Mouse (Mus musculus): ENCODE results near the gene Scel. TPM values are rescaled to one million over a fixed set of nuclear protein-coding genes. Genes with fewer than 3 reads are reported as not detected.

Scel gene
- polyA plus RNA-seq, 1 experiment, result not detected

DNA sequence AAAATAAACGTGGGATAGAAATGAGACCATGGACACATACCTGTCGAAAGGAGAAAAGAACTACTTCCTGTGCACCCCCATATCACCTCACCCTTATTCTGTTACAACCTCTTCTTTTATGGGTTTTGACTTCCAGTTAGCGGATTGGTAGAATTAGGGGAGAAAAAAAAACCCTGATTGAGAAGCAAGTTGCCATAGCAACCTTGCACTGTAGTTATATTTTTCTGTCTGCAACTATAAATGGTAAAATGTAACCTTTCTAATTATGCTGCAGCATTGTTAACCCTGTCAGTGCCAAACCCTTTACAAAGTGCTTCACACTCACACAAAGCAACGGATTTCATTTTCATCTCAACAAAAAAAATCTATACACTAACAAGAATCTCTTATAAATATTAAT is 39.2 kb downstream of the Scel start:
- H3K27ac ChIP-seq (ENCODE audit: insufficient read depth, low read depth, low read length), result no peak overlapping the region
- no peak for TF ChIP-seq CTCF (IDR thresholded peaks at IDR 0.05; ENCODE audit: low read depth, low read length)
- TF ChIP-seq POLR2A (IDR thresholded peaks at IDR 0.05; ENCODE audit: borderline replicate concordance, low read depth, low read length), result no peak
- no peaks in the 10 kb centered on the region for H3K4me1 ChIP-seq (ENCODE audit: control insufficient read depth, insufficient read depth, low read length)
- H3K4me3 ChIP-seq (ENCODE audit: insufficient read depth, low read length), result no peak overlapping the region

DNA sequence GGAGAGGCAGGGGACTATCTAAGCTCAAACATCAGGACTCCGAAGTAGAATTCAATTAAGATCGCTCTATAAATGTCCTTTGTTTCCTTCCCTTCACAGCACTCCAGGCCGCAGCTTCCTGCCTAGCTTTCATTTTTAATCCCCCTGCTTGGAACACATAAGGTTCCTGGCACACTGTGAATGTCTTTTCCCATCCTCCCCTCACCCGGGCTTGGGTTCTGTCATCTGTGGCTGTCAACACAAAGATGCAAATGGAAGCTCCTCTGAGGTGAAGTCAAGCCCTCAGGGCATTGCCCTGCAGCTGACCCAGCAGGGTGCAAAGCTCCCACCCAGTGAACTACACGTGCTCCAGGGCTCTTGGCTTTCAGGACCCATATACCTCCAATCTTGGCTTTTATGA is 43.5 kb downstream of the Scel start:
- H3K4me3 ChIP-seq (ENCODE audit: insufficient read depth, low read length), result no peak overlapping the region
- no peak for TF ChIP-seq CTCF (IDR thresholded peaks at IDR 0.05; ENCODE audit: low read depth, low read length)
- TF ChIP-seq POLR2A (IDR thresholded peaks at IDR 0.05; ENCODE audit: borderline replicate concordance, low read depth, low read length), result no peak
- H3K4me1 ChIP-seq (ENCODE audit: control insufficient read depth, insufficient read depth, low read length), result no peaks in the 10 kb centered on the region
- H3K27ac ChIP-seq (ENCODE audit: insufficient read depth, low read depth, low read length), result no peak overlapping the region

DNA sequence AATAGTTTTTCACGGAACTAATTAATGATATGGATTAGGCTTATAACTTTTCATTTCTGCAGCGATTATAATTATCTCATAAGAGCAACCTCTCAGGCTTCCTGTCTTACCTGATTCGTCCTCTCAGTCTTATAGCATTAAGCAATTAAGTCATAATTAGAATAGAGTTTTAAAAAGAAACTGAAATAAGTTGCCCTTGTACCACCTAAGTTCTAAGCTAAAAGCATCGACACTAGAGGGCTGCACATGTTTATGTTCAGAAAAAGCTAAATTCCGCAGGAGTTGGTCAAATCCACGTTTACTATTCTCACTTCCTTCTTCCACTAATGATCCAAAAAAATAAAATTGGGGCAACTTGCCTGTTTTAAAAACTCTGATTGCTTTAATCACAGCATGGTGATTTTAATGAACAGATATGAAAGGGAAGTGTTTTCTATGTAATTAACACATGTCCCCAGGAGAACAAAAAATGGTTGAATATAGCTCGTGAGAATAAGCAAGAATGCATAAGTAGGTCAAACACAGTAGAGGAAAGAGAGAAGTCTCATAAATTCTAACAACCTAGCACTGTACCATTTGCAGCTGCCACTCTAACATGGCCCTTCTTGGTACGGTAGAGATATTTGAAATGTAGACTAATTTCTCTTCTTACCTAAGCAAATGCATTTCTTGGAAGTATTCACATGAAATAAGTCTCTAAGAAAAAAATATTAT is 48.4 kb downstream of the Scel start:
- TF ChIP-seq CTCF (IDR thresholded peaks at IDR 0.05; ENCODE audit: low read depth, low read length), result no peak
- TF ChIP-seq POLR2A (IDR thresholded peaks at IDR 0.05; ENCODE audit: borderline replicate concordance, low read depth, low read length), result no peak

DNA sequence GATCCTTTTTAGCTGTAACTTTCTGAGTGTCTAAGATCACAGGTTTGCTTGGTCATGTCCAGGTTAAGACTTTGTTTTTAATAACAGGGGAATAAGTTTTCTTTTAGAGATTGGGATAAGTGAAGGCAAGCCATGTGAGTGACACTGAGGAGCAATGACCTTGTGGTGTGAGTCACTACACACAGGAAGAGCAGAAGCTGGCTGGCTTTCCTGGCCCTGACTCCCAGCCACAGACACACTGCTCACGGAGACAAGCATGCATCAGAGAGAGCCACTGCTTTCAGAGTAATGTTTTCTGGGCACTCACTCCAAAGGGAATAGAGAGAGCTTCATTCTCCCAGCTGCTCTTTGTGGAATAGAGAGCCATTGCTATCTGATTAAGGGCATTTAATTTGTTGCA is 54.8 kb downstream of the Scel start:
- Histone ChIP-seq H3K27ac (ENCODE audit: insufficient read depth, low read depth, low read length) (no peak overlapping the region), H3K4me3 (ENCODE audit: insufficient read depth, low read length) (no peak overlapping the region), H3K4me1 (ENCODE audit: control insufficient read depth, insufficient read depth, low read length) (0 out of 2 replicates have a peak, but pooled peaks cover 3% of the 10 kb centered on the region)
- TF ChIP-seq CTCF (IDR thresholded peaks at IDR 0.05; ENCODE audit: low read depth, low read length) (no peak), POLR2A (IDR thresholded peaks at IDR 0.05; ENCODE audit: borderline replicate concordance, low read depth, low read length) (no peak)

More for the DNA sequence above, 48.4 kb downstream of the Scel start:
- Histone ChIP-seq H3K27ac (ENCODE audit: insufficient read depth, low read depth, low read length) (no peak overlapping the region), H3K4me3 (ENCODE audit: insufficient read depth, low read length) (no peak overlapping the region), H3K4me1 (ENCODE audit: control insufficient read depth, insufficient read depth, low read length) (no peaks in the 10 kb centered on the region)

DNA sequence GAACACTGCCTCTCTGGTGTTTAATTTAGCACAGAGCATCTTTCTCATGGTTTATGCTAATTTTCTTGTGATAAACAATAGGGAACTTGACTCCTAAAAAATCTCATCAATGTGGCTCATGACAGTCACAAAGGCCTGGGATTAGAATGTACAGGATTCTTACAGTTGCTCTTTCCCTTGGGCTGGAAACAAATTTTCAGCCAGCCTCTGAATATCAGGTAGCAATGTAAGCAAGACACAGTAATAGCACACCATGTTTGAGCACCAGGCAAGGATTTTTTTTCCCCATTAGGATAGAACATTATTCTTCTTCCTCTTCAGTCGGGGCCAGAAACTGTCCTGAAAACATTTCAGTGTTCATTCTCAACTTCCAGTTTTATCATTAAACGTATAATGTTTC is 55.3 kb downstream of the Scel start:
- Histone ChIP-seq H3K27ac (ENCODE audit: insufficient read depth, low read depth, low read length) (no peak overlapping the region), H3K4me1 (ENCODE audit: control insufficient read depth, insufficient read depth, low read length) (0 out of 2 replicates have a peak, but pooled peaks cover 3% of the 10 kb centered on the region), H3K4me3 (ENCODE audit: insufficient read depth, low read length) (no peak overlapping the region)
- no peak for TF ChIP-seq POLR2A (IDR thresholded peaks at IDR 0.05; ENCODE audit: borderline replicate concordance, low read depth, low read length)
- no peak for TF ChIP-seq CTCF (IDR thresholded peaks at IDR 0.05; ENCODE audit: low read depth, low read length)

DNA sequence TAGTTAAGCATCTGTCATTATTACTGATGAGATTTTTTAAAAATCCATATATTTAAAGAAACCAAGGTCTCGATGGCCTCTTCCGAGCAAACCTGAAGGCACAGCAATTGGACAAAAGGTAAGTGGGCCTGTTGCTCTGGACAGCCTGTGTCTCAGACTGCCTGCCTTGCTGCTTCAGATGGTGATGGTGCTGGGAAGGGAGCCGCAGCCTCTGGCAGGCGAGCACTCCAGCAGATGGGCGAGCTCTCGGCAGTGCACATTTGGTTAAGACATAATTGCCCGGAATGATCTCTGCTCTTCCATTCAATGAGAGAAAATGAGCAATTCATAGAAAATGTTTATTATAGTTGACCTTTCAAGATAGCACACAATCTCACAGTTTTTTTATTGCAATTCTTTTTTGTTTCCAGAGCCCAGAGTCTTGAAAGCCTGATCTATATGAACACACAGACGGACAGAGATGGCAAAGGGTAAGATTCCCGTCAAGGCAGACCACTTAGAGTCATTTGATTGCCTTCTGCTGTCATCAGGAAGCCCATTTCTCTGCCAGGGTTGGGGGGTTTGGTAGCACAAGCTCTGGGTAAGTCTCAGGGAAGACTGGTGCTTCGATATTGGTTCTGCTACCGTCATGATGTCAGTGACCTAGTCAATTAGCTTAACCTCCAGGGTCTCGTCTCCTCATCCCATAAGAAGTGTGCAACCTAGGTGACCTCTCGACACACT is 58.6 kb downstream of the Scel start:
- Histone ChIP-seq H3K27ac (ENCODE audit: insufficient read depth, low read depth, low read length) (no peak overlapping the region), H3K4me3 (ENCODE audit: insufficient read depth, low read length) (no peak overlapping the region), H3K4me1 (ENCODE audit: control insufficient read depth, insufficient read depth, low read length) (0 out of 2 replicates have a peak, but pooled peaks cover 3% of the 10 kb centered on the region)
- TF ChIP-seq CTCF (IDR thresholded peaks at IDR 0.05; ENCODE audit: low read depth, low read length), result no peak
- TF ChIP-seq POLR2A (IDR thresholded peaks at IDR 0.05; ENCODE audit: borderline replicate concordance, low read depth, low read length), result no peak

DNA sequence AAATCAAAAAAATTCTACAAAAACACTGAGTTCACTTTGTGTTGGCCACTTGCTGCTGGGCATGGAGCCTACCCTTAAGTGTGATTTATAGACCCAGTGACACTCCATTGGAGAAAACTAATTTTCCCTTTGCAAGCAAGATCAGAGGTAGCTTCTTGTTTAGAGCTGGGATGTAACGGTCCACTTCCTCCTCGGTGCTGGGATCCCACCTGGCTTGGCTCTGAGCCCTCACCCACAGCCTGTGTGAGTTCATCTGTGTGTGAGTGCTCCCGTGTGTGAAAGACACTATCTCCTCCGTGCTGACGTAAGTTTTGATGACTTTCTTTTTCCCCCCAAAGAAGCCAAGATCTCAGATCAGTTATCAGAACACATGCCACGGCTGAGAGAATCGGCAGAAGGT is 62.7 kb downstream of the Scel start:
- H3K27ac ChIP-seq (ENCODE audit: insufficient read depth, low read depth, low read length), result no peak overlapping the region
- TF ChIP-seq POLR2A (IDR thresholded peaks at IDR 0.05; ENCODE audit: borderline replicate concordance, low read depth, low read length) (no peak), CTCF (IDR thresholded peaks at IDR 0.05; ENCODE audit: low read depth, low read length) (no peak)
- H3K4me1 ChIP-seq (ENCODE audit: control insufficient read depth, insufficient read depth, low read length), result no peaks in the 10 kb centered on the region
- no peak overlapping the region for H3K4me3 ChIP-seq (ENCODE audit: insufficient read depth, low read length)

DNA sequence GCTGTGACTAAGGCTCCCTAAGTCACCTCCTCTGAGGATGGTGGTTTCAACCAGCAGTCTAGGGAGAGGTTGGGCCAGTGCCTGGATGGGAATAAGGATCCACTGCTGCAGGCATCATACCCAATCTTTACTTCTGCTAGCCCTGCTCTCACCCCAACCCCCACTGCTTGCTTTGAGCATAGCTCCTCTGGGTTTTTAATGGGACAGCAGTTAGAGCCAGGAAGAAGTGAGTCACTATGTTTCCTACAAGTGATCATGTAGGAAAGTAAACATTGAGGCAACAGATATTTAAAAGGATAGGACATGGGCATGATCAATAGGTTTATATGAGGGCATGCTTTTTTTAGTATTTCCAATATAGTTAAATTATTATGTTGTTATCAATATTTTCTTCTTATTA is 63.9 kb downstream of the Scel start:
- no peak overlapping the region for H3K27ac ChIP-seq (ENCODE audit: insufficient read depth, low read depth, low read length)
- H3K4me1 ChIP-seq (ENCODE audit: control insufficient read depth, insufficient read depth, low read length), result no peaks in the 10 kb centered on the region
- TF ChIP-seq CTCF (IDR thresholded peaks at IDR 0.05; ENCODE audit: low read depth, low read length), result no peak
- no peak for TF ChIP-seq POLR2A (IDR thresholded peaks at IDR 0.05; ENCODE audit: borderline replicate concordance, low read depth, low read length)
- no peak overlapping the region for H3K4me3 ChIP-seq (ENCODE audit: insufficient read depth, low read length)

DNA sequence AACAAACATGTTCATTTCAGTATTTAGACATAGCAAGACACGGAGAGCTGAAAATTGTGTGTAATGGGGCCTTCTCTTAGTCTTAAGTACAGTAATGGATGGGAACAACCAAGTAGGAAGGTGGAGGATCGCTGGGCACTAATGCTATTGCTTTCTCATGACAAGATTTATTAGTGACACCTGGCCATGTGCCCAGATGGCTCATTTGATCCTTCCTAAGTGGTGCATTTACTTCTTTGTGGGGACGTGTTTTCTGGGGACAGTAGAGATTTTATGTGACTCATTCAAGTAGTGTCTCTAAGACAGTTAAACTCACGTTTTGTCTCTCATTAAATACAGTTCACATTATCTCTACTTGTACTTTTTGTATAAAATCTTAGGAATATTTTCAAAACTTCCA is 73.5 kb downstream of the Scel start:
- no peak overlapping the region for H3K4me3 ChIP-seq (ENCODE audit: insufficient read depth, low read length)
- no peak overlapping the region for H3K27ac ChIP-seq (ENCODE audit: insufficient read depth, low read depth, low read length)
- TF ChIP-seq CTCF (IDR thresholded peaks at IDR 0.05; ENCODE audit: low read depth, low read length) (no peak), POLR2A (IDR thresholded peaks at IDR 0.05; ENCODE audit: borderline replicate concordance, low read depth, low read length) (no peak)
- H3K4me1 ChIP-seq (ENCODE audit: control insufficient read depth, insufficient read depth, low read length), result no peaks in the 10 kb centered on the region

DNA sequence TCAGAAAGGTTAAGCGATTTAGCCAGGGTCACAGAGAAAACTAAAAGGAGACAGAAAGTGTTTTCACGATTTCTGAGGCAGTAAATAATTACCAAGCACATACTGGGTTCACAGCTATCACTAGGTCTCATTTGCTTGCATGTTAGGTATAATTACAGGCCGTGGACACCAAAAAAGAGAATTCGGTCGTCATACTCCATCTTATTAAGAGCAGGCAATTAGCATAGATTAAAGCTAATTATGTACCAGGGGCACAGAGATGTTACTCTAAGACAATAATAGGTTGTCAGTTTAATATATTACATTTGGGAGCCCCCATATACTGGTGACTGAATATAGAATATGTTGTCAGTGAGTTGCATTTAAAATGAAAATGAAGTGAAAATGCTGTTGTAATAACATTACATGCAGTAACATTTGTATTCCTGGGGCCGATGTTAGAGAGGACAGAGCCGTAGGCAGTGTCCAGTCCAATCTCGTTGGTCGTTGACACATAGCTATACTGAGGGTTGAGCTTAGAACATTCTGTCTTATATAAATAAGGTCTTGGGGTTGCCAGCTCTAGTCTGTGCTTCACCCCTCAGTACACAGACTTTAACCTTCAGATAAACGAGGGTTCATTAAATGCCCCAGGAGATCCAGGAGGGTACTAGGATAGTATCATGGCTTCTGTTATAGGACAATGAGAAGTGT is 74.2 kb downstream of the Scel start:
- Histone ChIP-seq H3K4me3 (ENCODE audit: insufficient read depth, low read length) (no peak overlapping the region), H3K4me1 (ENCODE audit: control insufficient read depth, insufficient read depth, low read length) (no peaks in the 10 kb centered on the region), H3K27ac (ENCODE audit: insufficient read depth, low read depth, low read length) (no peak overlapping the region)
- no peak for TF ChIP-seq CTCF (IDR thresholded peaks at IDR 0.05; ENCODE audit: low read depth, low read length)
- no peak for TF ChIP-seq POLR2A (IDR thresholded peaks at IDR 0.05; ENCODE audit: borderline replicate concordance, low read depth, low read length)
